Mouse (Mus musculus): Measurements from ENCODE around the gene Atg16l2. TPM values are rescaled to one million over a fixed set of nuclear protein-coding genes. Genes with fewer than 3 reads are reported as not detected.

Atg16l2 gene
- polyA plus RNA-seq, 1 experiment from 2014 or later: 17.1 TPM

- Histone ChIP-seq H3K36me3 (0 out of 2 replicates have a peak, but pooled peaks cover 2% of the 10 kb centered on the region), H3K4me1 (peaks cover 25% of the 10 kb centered on the region), H3K4me2 (no peak overlapping the region), H3K9ac (no peak overlapping the region), H3K27me3 (no peaks in the 10 kb centered on the region), H3K9me3 (no peaks in the 10 kb centered on the region), H3K4me3 (no peak overlapping the region), H3K27ac (no peak overlapping the region)
- WGBS: 87% methylated on average over 5 of the region's 5 CpGs
- no peak for ATAC-seq (ENCODE audit: insufficient number of reproducible peaks, low FRiP score, low TSS enrichment, low read depth)
These were observed 30.2 kb upstream of the Atg16l2 start for GRCm38 (mm10) chr7:101332045-101332831.

- no peak for ATAC-seq (ENCODE audit: insufficient number of reproducible peaks, low FRiP score, low TSS enrichment, low read depth)
- Histone ChIP-seq H3K27me3 (no peaks in the 10 kb centered on the region), H3K36me3 (0 out of 2 replicates have a peak, but pooled peaks cover 2% of the 10 kb centered on the region), H3K27ac (no peak overlapping the region), H3K4me1 (peaks cover 28% of the 10 kb centered on the region), H3K9me3 (no peaks in the 10 kb centered on the region), H3K4me2 (no peak overlapping the region), H3K9ac (no peak overlapping the region), H3K4me3 (no peak overlapping the region)
- WGBS: 63% methylated on average over 4 of the region's 4 CpGs
These were observed 28.8 kb upstream of the Atg16l2 start for GRCm38 (mm10) chr7:101330841-101331173.

- 61% methylated on average over 10 of the region's 10 CpGs for WGBS
These were observed 28.2 kb upstream of the Atg16l2 start for GRCm38 (mm10) chr7:101330074-101330840.

GRCm38 (mm10) chr7:101329606-101330005 lies 27.6 kb upstream of the Atg16l2 start:
- Histone ChIP-seq H3K4me1 (peaks cover 24% of the 10 kb centered on the region), H3K4me3 (no peak overlapping the region), H3K9me3 (no peaks in the 10 kb centered on the region), H3K27me3 (no peaks in the 10 kb centered on the region), H3K4me2 (no peak overlapping the region), H3K27ac (no peak overlapping the region), H3K9ac (no peak overlapping the region), H3K36me3 (0 out of 2 replicates have a peak, but pooled peaks cover 8% of the 10 kb centered on the region)
- ATAC-seq (ENCODE audit: insufficient number of reproducible peaks, low FRiP score, low TSS enrichment, low read depth): no peak
- 64% methylated on average over 4 of the region's 4 CpGs for WGBS

More at GRCm38 (mm10) chr7:101330074-101330840, 28.2 kb upstream of the Atg16l2 start:
- Histone ChIP-seq H3K4me2 (no peak overlapping the region), H3K4me1 (peaks cover 28% of the 10 kb centered on the region), H3K27ac (no peak overlapping the region), H3K9me3 (no peaks in the 10 kb centered on the region), H3K9ac (no peak overlapping the region), H3K27me3 (no peaks in the 10 kb centered on the region), H3K4me3 (no peak overlapping the region), H3K36me3 (0 out of 2 replicates have a peak, but pooled peaks cover 6% of the 10 kb centered on the region)
- no peak for ATAC-seq (ENCODE audit: insufficient number of reproducible peaks, low FRiP score, low TSS enrichment, low read depth)

- H3K27me3 ChIP-seq: no peaks in the 10 kb centered on the region
- ATAC-seq (ENCODE audit: insufficient number of reproducible peaks, low FRiP score, low TSS enrichment, low read depth): peak; percentile 45; the same call in 1 of the 2 replicates
- no peak overlapping the region for H3K4me3 ChIP-seq
- H3K36me3 ChIP-seq: 0 out of 2 replicates have a peak, but pooled peaks cover 8% of the 10 kb centered on the region
- 67% methylated on average over 4 of the region's 4 CpGs for WGBS
- no peak overlapping the region for H3K4me2 ChIP-seq
- peaks cover 24% of the 10 kb centered on the region for H3K4me1 ChIP-seq
- no peaks in the 10 kb centered on the region for H3K9me3 ChIP-seq
- no peak overlapping the region for H3K27ac ChIP-seq
- no peak overlapping the region for H3K9ac ChIP-seq
These were observed 26.6 kb upstream of the Atg16l2 start for GRCm38 (mm10) chr7:101328621-101329158.

GRCm38 (mm10) chr7:101327786-101328185 lies 25.7 kb upstream of the Atg16l2 start:
- Histone ChIP-seq H3K4me1 (peaks cover 29% of the 10 kb centered on the region), H3K9me3 (no peaks in the 10 kb centered on the region), H3K9ac (no peak overlapping the region), H3K36me3 (0 out of 2 replicates have a peak, but pooled peaks cover 8% of the 10 kb centered on the region), H3K4me3 (no peak overlapping the region), H3K4me2 (no peak overlapping the region), H3K27ac (no peak overlapping the region), H3K27me3 (no peaks in the 10 kb centered on the region)
- ATAC-seq (ENCODE audit: insufficient number of reproducible peaks, low FRiP score, low TSS enrichment, low read depth): no peak
- 93% methylated on average over 2 of the region's 2 CpGs for WGBS

GRCm38 (mm10) chr7:101327263-101327662 lies 25.2 kb upstream of the Atg16l2 start:
- Histone ChIP-seq H3K27ac (no peak overlapping the region), H3K36me3 (0 out of 2 replicates have a peak, but pooled peaks cover 8% of the 10 kb centered on the region), H3K9ac (no peak overlapping the region), H3K9me3 (no peaks in the 10 kb centered on the region), H3K4me3 (no peak overlapping the region), H3K4me1 (peaks cover 34% of the 10 kb centered on the region), H3K27me3 (no peaks in the 10 kb centered on the region), H3K4me2 (no peak overlapping the region)
- ATAC-seq (ENCODE audit: insufficient number of reproducible peaks, low FRiP score, low TSS enrichment, low read depth): no peak
- WGBS: 33% methylated on average over 5 of the region's 5 CpGs

- no peak overlapping the region for H3K4me2 ChIP-seq
- H3K27ac ChIP-seq: no peak overlapping the region
- H3K36me3 ChIP-seq: 0 out of 2 replicates have a peak, but pooled peaks cover 8% of the 10 kb centered on the region
- H3K4me3 ChIP-seq: no peak overlapping the region
- peaks cover 42% of the 10 kb centered on the region for H3K4me1 ChIP-seq
- 81% methylated on average over 5 of the region's 5 CpGs for WGBS
- H3K9ac ChIP-seq: no peak overlapping the region
- H3K27me3 ChIP-seq: no peaks in the 10 kb centered on the region
- no peak for ATAC-seq (ENCODE audit: insufficient number of reproducible peaks, low FRiP score, low TSS enrichment, low read depth)
- no peaks in the 10 kb centered on the region for H3K9me3 ChIP-seq
These were observed 24.0 kb upstream of the Atg16l2 start for GRCm38 (mm10) chr7:101326006-101326405.

- H3K9ac ChIP-seq: no peak overlapping the region
- no peak overlapping the region for H3K4me2 ChIP-seq
- H3K4me3 ChIP-seq: no peak overlapping the region
- H3K9me3 ChIP-seq: no peaks in the 10 kb centered on the region
- 0 out of 2 replicates have a peak, but pooled peaks cover 6% of the 10 kb centered on the region for H3K36me3 ChIP-seq
- H3K27ac ChIP-seq: no peak overlapping the region
- ATAC-seq (ENCODE audit: insufficient number of reproducible peaks, low FRiP score, low TSS enrichment, low read depth): no peak
- H3K4me1 ChIP-seq: peaks cover 36% of the 10 kb centered on the region
- H3K27me3 ChIP-seq: no peaks in the 10 kb centered on the region
- WGBS: 63% methylated on average over 5 of the region's 6 CpGs
These were observed 22.3 kb upstream of the Atg16l2 start for GRCm38 (mm10) chr7:101324142-101324962.

GRCm38 (mm10) chr7:101323141-101323594 lies 21.1 kb upstream of the Atg16l2 start:
- Histone ChIP-seq H3K27ac (no peak overlapping the region), H3K27me3 (no peaks in the 10 kb centered on the region), H3K4me2 (0 out of 2 replicates have a peak overlapping the region, but pooled peaks have one; percentile 96), H3K9ac (no peak overlapping the region), H3K4me1 (peaks cover 30% of the 10 kb centered on the region), H3K4me3 (no peak overlapping the region), H3K9me3 (no peaks in the 10 kb centered on the region), H3K36me3 (0 out of 2 replicates have a peak, but pooled peaks cover 6% of the 10 kb centered on the region)
- WGBS: 76% methylated on average over 4 of the region's 4 CpGs
- ATAC-seq (ENCODE audit: insufficient number of reproducible peaks, low FRiP score, low TSS enrichment, low read depth): no peak

- H3K9me3 ChIP-seq: no peaks in the 10 kb centered on the region
- peak overlapping the region; percentile 55 for H3K9ac ChIP-seq
- peak; percentile 31; the same call in 1 of the 2 replicates for ATAC-seq (ENCODE audit: insufficient number of reproducible peaks, low FRiP score, low TSS enrichment, low read depth)
- 0 out of 2 replicates have a peak, but pooled peaks cover 6% of the 10 kb centered on the region for H3K36me3 ChIP-seq
- H3K4me1 ChIP-seq: peaks cover 27% of the 10 kb centered on the region
- peak overlapping the region; percentile 61 for H3K27ac ChIP-seq
- no peaks in the 10 kb centered on the region for H3K27me3 ChIP-seq
- peak overlapping the region; percentile 72 for H3K4me3 ChIP-seq
- 1% methylated on average over 46 of the region's 61 CpGs for WGBS
- H3K4me2 ChIP-seq: peak overlapping the region; percentile 96
These were observed 19.3 kb upstream of the Atg16l2 start for GRCm38 (mm10) chr7:101321218-101321827.
